Mouse (Mus musculus): ENCODE results near the gene Parp14.

The Parp14 gene

GRCm38 (mm10) chr16:35788330-35788729 lies 83.0 kb downstream of the Parp14 start:
- DNase-seq (ENCODE audit: extremely low read depth, insufficient read length, low spot score) = no peak

- no peak for DNase-seq (ENCODE audit: extremely low read depth, insufficient read length, low spot score)
These were observed 83.7 kb downstream of the Parp14 start for GRCm38 (mm10) chr16:35787568-35788189.

- no peak for DNase-seq (ENCODE audit: extremely low read depth, insufficient read length, low spot score)
These were observed 84.2 kb downstream of the Parp14 start for GRCm38 (mm10) chr16:35787163-35787562.

- no peak for DNase-seq (ENCODE audit: extremely low read depth, insufficient read length, low spot score)
These were observed 87.1 kb downstream of the Parp14 start for GRCm38 (mm10) chr16:35784134-35784725.

- no peak for DNase-seq (ENCODE audit: extremely low read depth, insufficient read length, low spot score)
These were observed 88.2 kb downstream of the Parp14 start for GRCm38 (mm10) chr16:35783207-35783573.
